Mouse (Mus musculus) liver, embryonic 14.5 days (tissue): Measurements from ENCODE around the gene Sorcs1.

Experiments
- CTCF ChIP-seq: IDR thresholded peaks from 2 replicates; pipeline ENCODE4 v1.5.1; 2016; ENCODE audit warnings: antibody characterized with exemption, low read depth, control low read depth
- EP300 ChIP-seq: IDR thresholded peaks from 2 replicates; pipeline ENCODE4 v1.6.1; 2016; ENCODE audit warnings: antibody characterized with exemption, low read depth

GRCm38 (mm10) chr19:50389925-50390552, 288.4 kb downstream of the Sorcs1 start:
- TF ChIP-seq CTCF (no peak), EP300 (no peak)
